Mouse (Mus musculus) E14TG2a.4 (cell line): Measurements from ENCODE around the gene Crx.

Experiments
- CTCF ChIP-seq: conservative IDR thresholded peaks from 2 replicates; pipeline ENCODE4 v1.5.1; 2014; ENCODE audit warnings: low read length
- NANOG ChIP-seq: IDR thresholded peaks from 2 replicates; pipeline ENCODE4 v1.6.1; 2014; ENCODE audit warnings: borderline replicate concordance, low read length, mixed read lengths
- POU5F1 ChIP-seq: IDR thresholded peaks from 2 replicates; pipeline ENCODE4 v1.6.1; 2014; ENCODE audit warnings: low read length, borderline replicate concordance

DNA sequence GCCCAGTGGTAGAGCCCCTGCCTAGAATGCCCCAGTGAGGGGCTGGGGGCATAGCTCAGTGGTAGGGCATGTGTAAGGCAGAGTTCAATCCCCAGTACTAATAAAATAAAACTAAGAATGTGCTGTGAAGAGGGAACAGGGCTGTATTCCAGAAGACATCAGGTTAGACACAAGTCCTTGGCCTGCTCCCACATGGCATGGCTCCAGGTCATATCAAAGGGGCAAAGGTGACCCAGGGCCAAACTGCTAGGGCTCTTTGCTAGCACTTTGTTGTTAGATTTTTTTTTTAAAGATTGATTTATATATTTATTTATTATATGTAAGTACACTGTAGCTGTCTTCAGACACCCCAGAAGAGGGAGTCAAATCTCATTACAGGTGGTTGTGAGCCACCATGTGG lies 38.6 kb upstream of the Crx start:
- TF ChIP-seq CTCF (no peak), POU5F1 (no peak), NANOG (no peak)
